ENCODE assay signal across 8 mouse cellular contexts in the genomic region with DNA sequence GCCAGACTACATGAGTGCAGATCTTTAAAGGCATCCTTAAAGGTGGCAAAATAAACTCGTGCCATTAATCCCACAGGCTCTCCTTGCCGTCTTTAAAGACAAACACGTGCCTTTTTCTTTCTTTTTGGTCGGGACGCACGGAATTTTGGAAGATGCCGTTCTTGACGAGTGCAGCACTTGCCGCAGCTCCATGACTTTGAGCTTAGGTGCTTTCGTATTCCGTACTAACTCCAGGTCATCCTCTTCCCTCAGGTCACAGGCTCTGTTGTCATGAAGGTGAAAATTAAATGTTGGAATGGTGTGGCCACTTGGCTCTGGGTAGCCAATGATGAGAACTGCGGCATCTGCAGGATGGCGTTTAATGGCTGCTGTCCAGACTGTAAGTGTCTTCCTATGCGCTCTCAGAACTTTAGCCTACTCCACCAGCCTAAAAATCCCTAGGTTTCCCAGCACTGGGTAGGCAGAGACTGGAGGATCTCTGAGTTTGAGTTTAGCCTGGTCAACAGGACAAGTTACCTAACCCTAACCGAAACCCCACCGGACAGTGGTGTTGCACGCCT. TPM values are rescaled to one million over a fixed set of nuclear protein-coding genes. Genes with fewer than 3 reads are reported as not detected.
DNase-seq lines count a peak whose midpoint lies in the region; ATAC-seq and TF ChIP-seq lines count a peak whose summit lies in the region.

No protein-coding gene starts in this region.

- H3K9me3 ChIP-seq in forebrain, embryonic 12.5 days: no peaks in the 10 kb centered on the region
- H3K9me3 ChIP-seq in liver, embryonic 13.5 days (replicated peaks): no peaks in the 10 kb centered on the region

- no peak for TF ChIP-seq CTCF in gastrocnemius, adult 2 months (IDR thresholded peaks at IDR 0.05)

- H3K4me2 ChIP-seq in forebrain, embryonic 12.5 days: peak overlapping the region; percentile 97
- peak overlapping the region; percentile 98 for H3K4me2 ChIP-seq in liver, embryonic 13.5 days

- no peak for DNase-seq in gastrocnemius, adult 2 months
- no peak for DNase-seq in gastrocnemius, postnatal 10 days
- peak; percentile 49 for DNase-seq in A20 (ENCODE audit: low read depth, low spot score)
- no peak for DNase-seq in liver, embryonic 13.5 days
- no peak for DNase-seq in spleen, postnatal 36 days (ENCODE audit: low spot score in 2 of 2)
- DNase-seq in adrenal gland, postnatal 10 days: no peak
- no peak for DNase-seq in right cerebral cortex, postnatal 14 days

- H3K36me3 ChIP-seq in forebrain, embryonic 12.5 days (replicated peaks): peaks cover 63% of the 10 kb centered on the region
- peaks cover 66% of the 10 kb centered on the region for H3K36me3 ChIP-seq in liver, embryonic 13.5 days

- intact Hi-C loops in gastrocnemius, adult 2 months (cut with DNase I): no loop called here

- peak overlapping the region; percentile 86 for H3K27ac ChIP-seq in gastrocnemius, adult 2 months
- H3K27ac ChIP-seq in forebrain, embryonic 12.5 days: peak overlapping the region; percentile 90
- peak overlapping the region; percentile 95 for H3K27ac ChIP-seq in liver, embryonic 13.5 days

- 51% methylated on average over 17 of the region's 17 CpGs for WGBS in forebrain, embryonic 12.5 days
- 43% methylated on average over 17 of the region's 17 CpGs for WGBS in liver, embryonic 13.5 days (ENCODE audit: insufficient replicate concordance)

- no peak for ATAC-seq in forebrain, embryonic 12.5 days (ENCODE audit: low FRiP score)
- no peak for ATAC-seq in liver, embryonic 13.5 days (ENCODE audit: low read depth)

- peak overlapping the region; percentile 94 for H3K4me3 ChIP-seq in gastrocnemius, adult 2 months
- H3K4me3 ChIP-seq in forebrain, embryonic 12.5 days (replicated peaks): peak overlapping the region; percentile 100
- H3K4me3 ChIP-seq in liver, embryonic 13.5 days (replicated peaks): peak overlapping the region; percentile 99

- H3K9ac ChIP-seq in forebrain, embryonic 12.5 days: peak overlapping the region; percentile 100
- peak overlapping the region; percentile 99 for H3K9ac ChIP-seq in liver, embryonic 13.5 days

- H3K27me3 ChIP-seq in forebrain, embryonic 12.5 days: no peaks in the 10 kb centered on the region
- no peaks in the 10 kb centered on the region for H3K27me3 ChIP-seq in liver, embryonic 13.5 days

- peaks cover 32% of the 10 kb centered on the region for H3K4me1 ChIP-seq in forebrain, embryonic 12.5 days
- H3K4me1 ChIP-seq in liver, embryonic 13.5 days (replicated peaks): peaks cover 85% of the 10 kb centered on the region

RNA-seq across cellular contexts. Expression of gene Anapc11, which starts 0.8 kb away (rescaled TPM):
- total RNA-seq in gastrocnemius, adult 2 months (2021): 10 to 100 TPM; 45.3 to 58.5 TPM
- 10 to 100 TPM; 60.1 to 67.6 TPM for total RNA-seq in gastrocnemius, postnatal 10 days (2021)
- 179 and 186 TPM in 2 replicates for polyA plus RNA-seq in forebrain, embryonic 12.5 days (2016; fragmentation: Nextera tagmentation; extraction: Ambion mirVana)
- polyA plus RNA-seq in liver, embryonic 13.5 days (2015; fragmentation: Nextera tagmentation; extraction: Ambion mirVana): 99.1 and 102 TPM in 2 replicates
- 10 to 100 TPM; 73.1 to 86.4 TPM for total RNA-seq in adrenal gland, postnatal 10 days (2021)

RNA-seq across cellular contexts. Expression of gene Alyref, which starts 0.9 kb away (rescaled TPM):
- total RNA-seq in gastrocnemius, adult 2 months (2021): 10 to 100 TPM; 36.0 to 44.7 TPM
- 10 to 100 TPM; 72.1 to 77.3 TPM for total RNA-seq in gastrocnemius, postnatal 10 days (2021)
- 561 and 697 TPM in 2 replicates for polyA plus RNA-seq in forebrain, embryonic 12.5 days (2016; fragmentation: Nextera tagmentation; extraction: Ambion mirVana)
- polyA plus RNA-seq in liver, embryonic 13.5 days (2015; fragmentation: Nextera tagmentation; extraction: Ambion mirVana): 379 and 416 TPM in 2 replicates
- total RNA-seq in adrenal gland, postnatal 10 days (2021): 100 to 1,000 TPM; 112 to 114 TPM

RNA-seq across cellular contexts. Expression of gene Npb, which starts 9.2 kb away (rescaled TPM):
- total RNA-seq in gastrocnemius, adult 2 months (2021): under 1 TPM in 1 of 2 experiments, not detected in 1; 0.78 TPM
- not detected for total RNA-seq in gastrocnemius, postnatal 10 days (2021)
- polyA plus RNA-seq in forebrain, embryonic 12.5 days (2016; fragmentation: Nextera tagmentation; extraction: Ambion mirVana): 0.40 TPM in 1 of 2 replicates, not detected in the other
- polyA plus RNA-seq in liver, embryonic 13.5 days (2015; fragmentation: Nextera tagmentation; extraction: Ambion mirVana): 9.5 and 12.6 TPM in 2 replicates
- total RNA-seq in adrenal gland, postnatal 10 days (2021): 1 to 10 TPM; 1.0 to 1.3 TPM

RNA-seq across cellular contexts. Expression of gene Arhgdia, which starts 17.6 kb away (rescaled TPM):
- 10 to 100 TPM; 72.1 to 89.6 TPM for total RNA-seq in gastrocnemius, adult 2 months (2021)
- total RNA-seq in gastrocnemius, postnatal 10 days (2021): 100 to 1,000 TPM; 163 to 197 TPM
- polyA plus RNA-seq in forebrain, embryonic 12.5 days (2016; fragmentation: Nextera tagmentation; extraction: Ambion mirVana): 496 and 513 TPM in 2 replicates
- 258 and 276 TPM in 2 replicates for polyA plus RNA-seq in liver, embryonic 13.5 days (2015; fragmentation: Nextera tagmentation; extraction: Ambion mirVana)
- 100 to 1,000 TPM; 281 to 286 TPM for total RNA-seq in adrenal gland, postnatal 10 days (2021)

RNA-seq across cellular contexts. Expression of gene Pcyt2, which starts 18.7 kb away (rescaled TPM):
- 10 to 100 TPM; 30.6 to 39.2 TPM for total RNA-seq in gastrocnemius, adult 2 months (2021)
- 10 to 100 TPM; 29.7 to 30.9 TPM for total RNA-seq in gastrocnemius, postnatal 10 days (2021)
- 139 and 142 TPM in 2 replicates for polyA plus RNA-seq in forebrain, embryonic 12.5 days (2016; fragmentation: Nextera tagmentation; extraction: Ambion mirVana)
- 114 and 116 TPM in 2 replicates for polyA plus RNA-seq in liver, embryonic 13.5 days (2015; fragmentation: Nextera tagmentation; extraction: Ambion mirVana)
- 100 to 1,000 TPM; 144 to 150 TPM for total RNA-seq in adrenal gland, postnatal 10 days (2021)
